Mouse (Mus musculus): ENCODE measurements around the gene Dock9.

DNA sequence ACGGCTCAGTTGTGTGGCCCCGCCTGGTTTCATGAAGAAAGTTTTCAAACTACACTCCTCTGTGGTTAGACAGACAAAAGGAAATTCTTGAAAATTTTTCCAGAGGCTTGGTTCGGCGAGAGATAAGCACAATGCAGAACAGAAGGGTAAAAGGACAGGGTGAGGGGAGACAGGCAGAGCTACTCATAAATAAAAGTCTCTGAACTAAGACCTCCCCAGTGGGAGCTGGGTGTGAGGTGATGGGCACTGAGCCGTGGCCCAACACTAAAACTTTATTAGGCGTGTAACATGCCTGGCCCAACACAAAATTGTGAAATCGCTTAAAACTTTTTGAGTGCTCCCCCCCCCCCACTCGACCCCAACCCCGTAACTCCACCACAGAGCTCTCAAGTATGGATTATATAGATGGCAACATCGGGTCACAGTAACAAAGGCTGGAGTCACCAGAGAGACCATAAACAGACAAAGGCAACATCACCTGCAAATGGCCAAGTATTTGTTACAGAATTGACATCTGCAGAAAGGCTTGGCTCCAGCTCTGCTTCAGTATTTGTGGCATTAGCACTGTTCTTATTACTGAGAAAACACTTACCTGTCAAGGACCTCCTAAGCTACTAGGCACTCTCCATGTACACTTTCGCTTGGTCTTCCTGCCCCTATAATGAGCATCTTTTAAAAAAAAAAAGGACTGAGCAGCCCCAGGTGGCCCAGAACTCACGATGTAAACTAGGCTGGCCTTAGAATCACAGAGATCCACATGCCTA, 138.4 kb downstream of the Dock9 start:
- TF ChIP-seq CTCF (IDR thresholded peaks at IDR 0.05) (no peak), POLR2A (IDR thresholded peaks at IDR 0.05; ENCODE audit: insufficient read depth, low read depth, low read length) (no peak), EP300 (IDR thresholded peaks at IDR 0.05; ENCODE audit: insufficient read depth, low read depth, low read length) (no peak)
